Mouse (Mus musculus) hindbrain, postnatal 0 days (tissue): ENCODE measurements at regions not wholly inside any gene's neighbourhood (a gene's known extent, or its start where the extent isn't known, plus 50 kb on each side); places are given as distances from the start of the nearest gene placed in this dataset.

Source experiments
- ATAC-seq: fragments of 200-750 bp; cut with Nextera tagmentation; 2 replicates; pipeline ENCODE4 v1.8.0; 2017; ENCODE audit warnings: mild to moderate bottlenecking, moderate TSS enrichment, moderate library complexity
- DNase-seq: peaks from one replicate; pipeline ENCODE4 v3.0.0-alpha.2; 2015; ENCODE audit warnings: low spot score
- H3K27ac ChIP-seq: fragments of 300-500 bp; sonication (generic); 2 replicates; pipeline ENCODE4 v1.5.1; 2014; ENCODE audit warnings: mild to moderate bottlenecking
- H3K27me3 ChIP-seq: fragments of 300-500 bp; sonication (generic); 2 replicates; pipeline ENCODE4 v1.6.1; 2014; ENCODE audit warnings: low read length, mixed read lengths; ENCODE audit not compliant: insufficient read depth
- H3K36me3 ChIP-seq: fragments of 300-500 bp; sonication (generic); 2 replicates; pipeline ENCODE4 v1.6.1; 2014; ENCODE audit warnings: low read length, mixed read lengths; ENCODE audit not compliant: insufficient read depth
- H3K4me1 ChIP-seq: fragments of 300-500 bp; sonication (generic); 2 replicates; pipeline ENCODE4 v1.6.1; 2014; ENCODE audit warnings: antibody characterized with exemption, low read length, mixed read lengths; ENCODE audit not compliant: insufficient read depth
- H3K4me2 ChIP-seq: fragments of 300-500 bp; sonication (generic); 2 replicates; pipeline ENCODE4 v1.6.1; 2014; ENCODE audit warnings: low read depth, mild to moderate bottlenecking, low read length, moderate library complexity, mixed read lengths
- H3K4me3 ChIP-seq: fragments of 300-500 bp; sonication (generic); 2 replicates; pipeline ENCODE4 v1.5.1; 2014; ENCODE audit warnings: low read length
- H3K9ac ChIP-seq: fragments of 300-500 bp; sonication (generic); replicated peaks from 2 replicates; pipeline ENCODE4 v1.6.1; 2014; ENCODE audit warnings: mild to moderate bottlenecking, low read length, moderate library complexity, mixed read lengths
- H3K9me3 ChIP-seq: fragments of 300-500 bp; sonication (generic); 2 replicates; pipeline ENCODE4 v1.6.1; 2016; ENCODE audit warnings: low read length, mixed read lengths
- CTCF ChIP-seq: IDR thresholded peaks from 2 replicates; pipeline ENCODE4 v1.5.1; 2016; ENCODE audit warnings: antibody characterized with exemption, control low read depth, low read depth
- WGBS: fragments of 180-500 bp; shearing (Covaris S2); extraction: QIAGEN DNeasy Blood & Tissue Kit; methylation state at CpG from one replicate; pipeline ENCODE4 v1.1.7; 2014; 5-methylcytosine and 5-hydroxymethylcytosine counted together

- no peak for DNase-seq
- no peak overlapping the region for H3K9ac ChIP-seq
- WGBS: 38% methylated on average over 5 of the region's 5 CpGs
- no peak overlapping the region for H3K27ac ChIP-seq
- TF ChIP-seq CTCF: peak; percentile 30
- no peak overlapping the region for H3K4me2 ChIP-seq
- H3K4me3 ChIP-seq: no peak overlapping the region
- no peaks in the 10 kb centered on the region for H3K4me1 ChIP-seq
- no peaks in the 10 kb centered on the region for H3K27me3 ChIP-seq
- ATAC-seq: no peak
- no peaks in the 10 kb centered on the region for H3K9me3 ChIP-seq
- no peaks in the 10 kb centered on the region for H3K36me3 ChIP-seq
These were observed 142.8 kb upstream of the Syt6 start for GRCm38 (mm10) chr3:103432254-103432653.

- no peak for DNase-seq
- Histone ChIP-seq H3K27ac (no peak overlapping the region), H3K27me3 (no peaks in the 10 kb centered on the region), H3K4me1 (no peaks in the 10 kb centered on the region), H3K4me3 (no peak overlapping the region), H3K9me3 (no peaks in the 10 kb centered on the region), H3K9ac (no peak overlapping the region), H3K4me2 (no peak overlapping the region), H3K36me3 (no peaks in the 10 kb centered on the region)
- no peak for ATAC-seq
- TF ChIP-seq CTCF: no peak
- 86% methylated on average over 9 of the region's 9 CpGs for WGBS
These were observed 138.0 kb upstream of the Syt6 start for GRCm38 (mm10) chr3:103436902-103437603.

DNA sequence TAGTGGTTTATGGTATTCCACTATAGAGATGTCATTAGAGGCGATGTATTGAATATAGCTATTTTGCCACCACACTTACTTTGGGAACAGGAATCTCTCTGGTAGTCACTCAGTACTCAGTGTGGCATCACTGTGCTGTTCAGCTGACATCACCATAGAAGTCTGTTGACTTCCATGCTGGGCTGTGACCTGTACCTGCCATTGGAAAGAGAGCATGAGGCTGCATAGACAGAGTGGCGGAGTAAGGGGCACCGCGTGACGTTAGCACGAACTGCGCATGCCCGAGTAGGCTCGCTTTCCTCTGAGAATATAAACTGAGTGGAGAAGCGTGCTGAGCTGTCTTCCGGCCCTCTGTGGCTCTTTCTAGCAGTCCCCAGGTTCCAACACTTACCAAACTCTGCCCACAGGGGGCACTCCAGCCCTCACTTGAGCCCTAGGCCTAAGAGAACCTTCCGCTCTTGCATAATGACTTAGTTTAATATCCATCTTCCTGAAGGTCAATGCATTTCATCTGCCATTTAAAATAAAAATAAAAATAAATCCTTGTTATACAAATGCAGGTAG, 136.2 kb upstream of the Syt6 start:
- Histone ChIP-seq H3K27me3 (no peaks in the 10 kb centered on the region), H3K36me3 (no peaks in the 10 kb centered on the region), H3K9ac (no peak overlapping the region), H3K27ac (no peak overlapping the region), H3K9me3 (no peaks in the 10 kb centered on the region), H3K4me1 (no peaks in the 10 kb centered on the region), H3K4me2 (no peak overlapping the region), H3K4me3 (no peak overlapping the region)
- DNase-seq (peak; percentile 64), ATAC-seq (peak; percentile 47; the same call in 1 of the 2 replicates)
- TF ChIP-seq CTCF: peak; percentile 54
- 43% methylated on average over 12 of the region's 12 CpGs for WGBS

GRCm38 (mm10) chr3:103443247-103443646, 131.8 kb upstream of the Syt6 start:
- TF ChIP-seq CTCF: no peak
- Histone ChIP-seq H3K4me2 (no peak overlapping the region), H3K27ac (no peak overlapping the region), H3K36me3 (no peaks in the 10 kb centered on the region), H3K9ac (no peak overlapping the region), H3K9me3 (no peaks in the 10 kb centered on the region), H3K4me1 (no peaks in the 10 kb centered on the region), H3K4me3 (no peak overlapping the region), H3K27me3 (no peaks in the 10 kb centered on the region)
- WGBS: 82% methylated on average over 6 of the region's 6 CpGs
- ATAC-seq: no peak
- DNase-seq: no peak

- TF ChIP-seq CTCF: no peak
- no peaks in the 10 kb centered on the region for H3K4me1 ChIP-seq
- H3K4me2 ChIP-seq: no peak overlapping the region
- H3K9me3 ChIP-seq: no peaks in the 10 kb centered on the region
- H3K4me3 ChIP-seq: no peak overlapping the region
- 89% methylated on average over 8 of the region's 8 CpGs for WGBS
- DNase-seq: no peak
- no peak overlapping the region for H3K9ac ChIP-seq
- no peaks in the 10 kb centered on the region for H3K27me3 ChIP-seq
- H3K36me3 ChIP-seq: no peaks in the 10 kb centered on the region
- no peak overlapping the region for H3K27ac ChIP-seq
- ATAC-seq: no peak
These were observed 129.2 kb upstream of the Syt6 start for GRCm38 (mm10) chr3:103445852-103446251.

GRCm38 (mm10) chr3:103449851-103450250, 125.2 kb upstream of the Syt6 start:
- no peak for TF ChIP-seq CTCF
- Histone ChIP-seq H3K9ac (no peak overlapping the region), H3K36me3 (no peaks in the 10 kb centered on the region), H3K4me3 (no peak overlapping the region), H3K27ac (no peak overlapping the region), H3K27me3 (no peaks in the 10 kb centered on the region), H3K4me1 (no peaks in the 10 kb centered on the region), H3K9me3 (no peaks in the 10 kb centered on the region), H3K4me2 (no peak overlapping the region)
- no peak for DNase-seq
- WGBS: 65% methylated on average over 7 of the region's 7 CpGs
- ATAC-seq: no peak

DNA sequence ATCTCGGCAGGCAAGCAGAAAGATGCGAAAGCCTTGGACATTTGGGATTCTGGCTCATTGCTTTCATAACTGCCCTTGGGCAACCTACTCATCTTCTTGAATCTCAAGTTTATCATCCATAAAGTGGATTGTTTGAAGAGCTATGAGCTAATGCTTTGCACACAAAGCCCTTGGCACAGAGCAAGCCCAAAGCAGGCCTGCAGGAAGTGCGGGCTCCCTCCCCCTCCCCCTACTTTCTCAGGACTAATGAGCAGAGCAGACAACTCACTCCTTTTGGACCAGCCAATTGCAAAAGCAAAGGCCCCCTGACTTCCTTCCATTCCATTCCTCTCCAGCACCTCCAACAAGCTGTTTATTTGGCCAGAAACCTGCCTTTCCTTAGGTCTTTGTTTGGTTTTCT, 123.1 kb upstream of the Syt6 start:
- H3K27me3 ChIP-seq: no peaks in the 10 kb centered on the region
- WGBS: 67% methylated on average over 3 of the region's 3 CpGs
- no peak overlapping the region for H3K4me2 ChIP-seq
- ATAC-seq (no peak), DNase-seq (no peak)
- H3K4me1 ChIP-seq: no peaks in the 10 kb centered on the region
- H3K36me3 ChIP-seq: no peaks in the 10 kb centered on the region
- no peaks in the 10 kb centered on the region for H3K9me3 ChIP-seq
- no peak for TF ChIP-seq CTCF
- H3K27ac ChIP-seq: no peak overlapping the region
- no peak overlapping the region for H3K4me3 ChIP-seq
- H3K9ac ChIP-seq: no peak overlapping the region
